Mouse (Mus musculus): Measurements from ENCODE around the gene Fzr1. TPM values are rescaled to one million over a fixed set of nuclear protein-coding genes. Genes with fewer than 3 reads are reported as not detected.

Gene Fzr1
- total RNA-seq, 2 experiments from 2014 or later = 27.8 to 29.4 TPM

DNA sequence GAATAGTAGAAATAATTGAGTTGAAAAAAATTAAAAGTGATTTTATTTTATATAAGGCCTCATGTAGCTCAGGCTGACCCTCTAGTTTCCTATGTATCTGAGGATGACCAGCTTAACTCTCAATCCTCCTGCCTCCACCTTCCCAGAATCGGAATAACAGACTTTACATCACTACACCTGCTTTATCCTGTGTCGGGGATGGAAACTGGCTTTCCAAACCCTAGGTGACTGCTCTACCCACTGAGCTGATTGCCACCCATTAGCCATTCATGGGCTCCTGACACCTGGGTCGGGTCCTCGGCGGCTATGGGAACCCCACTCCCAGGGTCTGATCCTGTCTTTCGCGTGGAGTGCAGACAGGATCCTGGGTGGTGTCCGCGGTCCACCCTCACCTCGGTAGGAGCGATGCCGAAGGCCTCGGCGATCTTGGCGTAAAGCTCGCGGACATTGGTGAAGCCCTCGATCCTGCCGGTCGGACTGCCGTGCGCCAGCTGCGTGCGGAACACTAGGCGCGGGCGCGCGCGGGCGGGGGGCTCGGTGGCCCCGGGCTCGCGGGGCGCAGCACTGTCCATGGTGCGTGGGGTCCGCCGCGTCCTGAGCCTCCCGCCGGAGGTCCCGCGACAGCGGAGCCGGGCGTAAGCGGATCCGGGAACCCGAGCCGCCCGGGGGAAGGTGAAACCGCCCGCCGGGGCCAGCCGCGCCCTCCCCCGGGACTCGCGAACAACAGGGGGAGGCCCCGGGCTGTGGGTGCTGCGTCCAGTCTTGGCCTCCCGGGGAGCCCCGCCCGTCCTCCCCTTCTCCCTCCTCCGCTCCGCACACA, 35.4 kb downstream of the Fzr1 start, which contains the start of gene Gipc3:
Gipc3 (minus strand) TSS at position 581 of the 820 bp plus-strand sequence.
- intact Hi-C loops (cut with DNase I) = no loop called here
- DNase-seq = peak in 1 of 2 experiments; percentile 49

DNA sequence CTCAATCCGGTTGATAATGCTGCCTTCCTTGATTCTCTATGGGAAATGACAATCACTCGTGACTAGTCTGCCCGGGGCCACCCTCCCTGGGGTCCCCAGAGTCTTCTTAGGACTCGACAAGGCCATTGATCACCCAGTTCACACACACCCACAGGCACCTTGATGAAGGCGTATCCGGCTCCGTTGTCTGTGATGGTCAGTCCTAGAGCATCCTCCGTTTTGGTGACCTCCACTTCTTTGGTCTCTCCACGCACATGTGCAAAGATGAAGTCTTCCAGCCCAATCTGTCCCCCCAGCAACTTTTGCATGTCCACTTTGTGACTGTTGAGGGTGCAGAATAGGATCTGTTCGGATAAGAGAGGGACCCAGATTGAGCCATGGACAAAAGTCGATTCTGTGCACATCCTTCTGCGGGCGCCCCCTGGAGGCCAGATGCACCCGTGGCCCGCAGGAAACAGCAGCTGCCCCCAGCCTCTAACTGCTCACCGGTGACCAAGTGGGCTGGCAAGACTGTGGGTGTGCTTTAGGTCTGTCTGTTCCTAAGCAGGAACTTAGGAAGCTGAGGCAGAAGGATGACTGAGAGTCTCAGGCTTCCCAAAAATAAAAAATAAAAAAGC, 36.9 kb downstream of the Fzr1 start:
- intact Hi-C loops (cut with DNase I) = loop anchor here (2.0 kb wide), 2 partner anchors 15 to 53 kb away; no protein-coding TSS in a partner anchor

DNA sequence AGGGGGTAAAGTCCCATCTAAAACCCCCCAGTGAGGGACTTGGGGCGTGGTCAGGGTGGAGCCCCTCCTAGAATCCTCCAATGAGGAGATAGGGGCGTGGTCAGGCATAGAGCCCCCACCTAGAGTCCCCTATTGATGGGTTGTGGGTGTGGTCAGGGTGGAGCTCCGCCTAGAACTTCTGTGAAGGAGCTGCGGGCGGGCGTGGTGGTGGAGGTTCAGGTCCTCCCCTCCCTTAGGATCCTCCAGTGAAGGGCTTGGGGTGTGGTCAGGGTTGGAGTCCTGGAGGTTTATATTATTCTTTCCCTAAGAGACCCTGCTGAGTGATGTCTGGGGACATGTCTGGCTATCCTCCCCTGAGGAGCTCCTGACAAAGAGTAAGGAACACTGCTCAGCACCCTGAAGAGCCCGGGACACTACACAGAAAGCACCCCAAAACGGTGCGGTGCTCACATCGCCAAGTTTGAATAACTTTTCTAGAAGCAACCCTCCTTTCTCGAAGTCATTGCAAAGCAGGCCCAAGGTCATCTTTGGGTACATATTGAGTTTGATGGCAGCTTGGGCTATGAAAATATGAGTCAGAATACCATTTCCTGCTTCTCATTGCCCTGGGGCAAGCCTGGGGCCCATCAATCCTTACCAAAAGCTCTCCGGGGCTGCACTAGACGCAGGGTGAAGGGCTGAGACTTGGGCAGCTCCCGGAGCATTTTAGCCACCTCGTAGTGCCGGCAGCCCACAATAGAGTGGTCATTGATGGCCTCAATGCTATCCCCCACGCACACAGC, 37.6 kb downstream of the Fzr1 start:
- intact Hi-C loops (cut with DNase I) = loop anchor here (2.0 kb wide), 2 partner anchors 14 to 52 kb away; no protein-coding TSS in a partner anchor
- DNase-seq = no peak

More for the DNA sequence above, 36.9 kb downstream of the Fzr1 start:
- peak; percentile 78 to 86 for DNase-seq

DNA sequence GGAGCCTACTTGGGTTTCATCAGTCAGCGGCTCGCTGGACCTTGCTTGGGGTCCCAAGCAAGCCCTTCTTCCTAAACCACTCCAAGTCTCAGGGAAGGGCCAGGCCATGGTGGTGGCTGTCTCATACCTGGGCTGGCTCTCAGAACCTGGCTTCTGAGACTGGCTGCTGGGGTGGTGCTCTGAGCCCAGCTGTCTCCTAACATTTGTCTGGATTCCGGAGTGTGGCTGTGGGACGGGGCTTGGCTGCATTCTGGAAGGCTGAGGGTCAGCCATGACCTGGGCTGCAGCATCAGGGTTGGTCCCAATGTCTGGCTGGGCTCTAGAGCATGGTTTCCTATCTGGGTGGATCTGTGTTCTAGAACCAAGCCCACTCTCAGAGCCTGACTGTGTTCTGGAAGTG, 41.8 kb downstream of the Fzr1 start:
- intact Hi-C loops (cut with DNase I) = no loop called here
- DNase-seq = no peak

DNA sequence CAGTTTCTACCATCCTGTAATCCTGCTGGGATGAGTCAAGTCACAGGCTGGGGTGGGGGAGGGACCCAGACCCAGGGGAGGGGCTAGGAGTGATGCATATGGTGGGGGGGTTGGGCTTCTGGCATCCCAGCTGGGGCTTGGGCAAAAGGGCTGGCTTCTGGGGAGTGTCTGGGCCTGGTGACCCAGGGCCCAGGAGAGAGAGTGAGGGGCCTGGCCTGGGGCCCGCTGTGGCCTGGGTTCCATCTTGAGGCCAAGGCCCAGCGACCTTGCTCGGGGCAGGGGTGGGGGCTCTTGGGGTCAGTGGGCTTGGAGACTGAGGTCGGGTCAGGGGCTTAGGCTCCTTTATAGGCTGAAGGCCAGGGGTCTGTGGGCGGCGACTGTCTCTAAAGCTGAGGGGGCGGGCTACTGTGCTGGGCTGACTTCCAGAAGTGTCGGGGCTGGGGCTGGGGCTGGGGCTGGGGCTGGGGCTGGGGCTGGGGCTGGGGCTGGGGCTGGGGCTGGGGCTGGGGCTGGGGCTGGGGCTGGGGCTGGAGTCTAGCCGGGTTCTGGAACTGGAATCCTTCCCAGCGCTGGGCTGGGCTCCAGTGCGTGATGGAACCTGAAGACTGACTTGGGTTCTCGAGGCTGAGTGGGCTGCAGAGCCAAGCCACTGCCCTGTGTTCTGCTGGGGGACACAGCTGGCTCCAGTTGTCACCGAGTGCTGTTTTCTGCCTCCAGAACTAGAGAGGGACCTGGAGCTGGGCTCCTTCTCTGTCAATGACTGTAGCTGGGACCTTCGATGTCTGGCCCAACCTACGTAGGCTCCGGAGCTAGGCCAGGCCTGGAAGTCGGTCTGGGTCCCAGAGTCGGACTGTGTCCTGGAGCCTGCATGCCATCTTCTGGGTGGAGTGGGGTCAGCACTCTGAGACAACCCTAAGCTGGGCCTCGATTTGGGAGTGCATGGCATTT, 42.6 kb downstream of the Fzr1 start:
- no peak for DNase-seq
- intact Hi-C loops (cut with DNase I) = no loop called here

DNA sequence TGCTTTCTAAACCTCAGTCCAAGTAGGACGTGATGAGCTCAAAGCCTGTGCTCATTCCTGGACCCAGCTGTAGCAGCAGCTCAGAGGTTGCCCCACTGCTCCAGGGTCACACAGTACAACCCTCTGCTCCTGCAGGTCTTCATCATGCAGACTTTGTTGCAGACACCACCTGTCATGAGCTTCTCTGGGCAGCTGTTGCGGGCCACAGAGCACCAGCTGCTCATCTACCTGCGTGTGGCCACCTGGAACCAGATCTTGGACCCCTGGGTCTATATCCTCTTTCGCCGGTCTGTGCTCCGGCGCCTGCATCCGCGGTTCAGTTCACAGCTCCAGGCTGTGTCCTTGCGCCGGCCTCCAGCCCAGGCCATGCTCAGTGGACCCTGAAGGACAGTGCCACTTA, 44.0 kb downstream of the Fzr1 start:
- intact Hi-C loops (cut with DNase I) = no loop called here
- no peak for DNase-seq

DNA sequence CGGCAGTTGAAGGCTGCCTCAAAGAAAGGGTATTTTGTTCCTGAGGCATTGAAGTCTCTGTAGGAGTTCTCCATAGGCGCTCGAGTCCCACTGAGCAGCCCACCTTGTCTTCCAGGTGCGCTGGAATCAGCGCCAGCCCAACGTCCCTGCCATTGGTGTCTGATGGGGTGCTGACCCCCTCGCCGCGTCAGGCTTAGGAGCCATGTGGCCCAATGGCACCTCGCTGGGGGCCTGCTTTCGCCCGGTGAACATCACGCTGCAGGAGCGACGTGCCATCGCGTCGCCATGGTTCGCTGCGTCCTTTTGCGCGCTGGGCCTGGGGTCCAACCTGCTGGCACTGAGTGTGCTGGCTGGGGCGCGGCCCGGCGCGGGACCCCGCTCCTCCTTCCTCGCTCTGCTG, 46.0 kb downstream of the Fzr1 start:
- intact Hi-C loops (cut with DNase I) = no loop called here
- DNase-seq = no peak

DNA sequence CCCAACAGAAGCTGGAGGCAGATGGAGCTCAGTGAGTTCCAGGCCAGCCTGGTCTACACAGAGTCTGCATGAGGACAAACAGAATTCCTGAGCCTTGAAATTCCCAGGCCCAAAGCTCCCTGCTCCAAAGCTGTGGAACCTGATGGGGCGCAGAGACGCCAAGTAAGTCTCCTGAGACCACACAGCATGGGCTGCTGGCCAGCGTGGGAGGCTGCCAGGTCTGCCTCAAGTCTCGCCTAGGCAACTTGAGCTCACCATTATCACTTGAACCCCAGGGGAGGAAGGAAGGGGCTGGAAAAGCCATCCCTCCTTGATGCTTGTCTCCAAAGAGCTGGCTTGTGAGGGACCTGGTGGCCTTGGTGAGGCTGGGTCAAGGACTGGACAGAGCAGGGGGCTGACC, 48.3 kb downstream of the Fzr1 start:
- peak; percentile 73 to 75 for DNase-seq
- intact Hi-C loops (cut with DNase I) = no loop called here

DNA sequence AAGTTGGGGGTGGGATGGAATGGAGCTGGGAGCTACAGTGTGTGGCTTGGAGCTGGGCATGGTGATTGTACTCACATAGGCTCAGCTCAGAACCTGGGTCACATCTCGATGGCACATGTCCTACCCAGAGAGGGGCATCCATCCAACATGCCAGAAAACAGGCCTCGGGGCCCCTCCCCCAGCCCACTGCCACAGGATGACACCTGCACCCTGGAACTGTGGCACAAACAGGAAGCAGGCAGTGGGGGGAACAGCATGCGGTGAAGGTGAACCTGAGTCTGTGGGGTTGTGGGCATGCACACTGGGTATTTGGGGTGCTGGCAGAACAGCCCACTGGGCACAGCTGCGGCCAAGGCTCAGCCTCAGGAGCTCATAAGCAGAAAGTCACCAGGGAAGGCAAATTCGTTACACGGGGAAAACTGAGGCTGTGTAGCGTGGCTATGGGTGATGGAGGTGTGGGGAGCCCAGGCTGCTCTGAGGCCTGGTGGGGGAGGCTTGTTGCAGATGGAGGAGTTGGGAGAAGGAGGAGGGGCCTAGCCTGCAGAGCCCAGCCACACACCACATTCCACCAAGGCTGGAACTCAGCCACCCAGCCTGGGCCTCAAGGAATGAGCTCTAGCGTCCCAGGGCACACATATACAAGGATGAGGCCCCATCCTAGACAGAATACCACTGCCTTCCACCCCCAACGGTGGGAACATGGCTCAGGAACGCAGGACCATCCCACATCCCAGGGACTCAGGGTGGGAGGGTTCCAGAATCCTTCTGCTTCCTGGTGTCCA, 48.9 kb downstream of the Fzr1 start:
- peak; percentile 13 to 37 for DNase-seq

DNA sequence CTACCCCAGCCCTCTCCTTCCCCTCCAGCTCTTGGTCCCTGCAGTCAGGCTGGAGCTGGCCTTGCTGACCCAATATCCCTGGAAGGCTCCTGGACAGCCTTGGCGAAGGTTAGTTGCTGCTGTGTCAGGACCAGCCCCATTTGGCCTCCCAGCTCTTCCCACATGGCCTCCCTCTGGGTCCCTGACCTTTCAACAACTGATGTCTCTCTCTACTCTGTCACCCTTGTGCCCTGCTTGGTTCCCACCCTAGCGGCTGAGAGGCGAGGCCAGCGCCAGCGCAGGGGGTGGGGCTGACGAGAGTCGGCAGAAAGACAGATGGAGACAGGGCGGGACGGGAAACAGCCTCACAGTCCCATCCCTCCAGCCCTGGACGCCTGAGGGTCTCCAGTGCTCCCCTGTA, 49.9 kb downstream of the Fzr1 start, which contains the start of gene Tbxa2r:
Tbxa2r (plus strand) TSS at position 346 of the 400 bp plus-strand sequence.
- intact Hi-C loops (cut with DNase I) = no loop called here
- DNase-seq = peak; percentile 62 to 71

More for the DNA sequence above, 48.9 kb downstream of the Fzr1 start:
- intact Hi-C loops (cut with DNase I) = no loop called here

DNA sequence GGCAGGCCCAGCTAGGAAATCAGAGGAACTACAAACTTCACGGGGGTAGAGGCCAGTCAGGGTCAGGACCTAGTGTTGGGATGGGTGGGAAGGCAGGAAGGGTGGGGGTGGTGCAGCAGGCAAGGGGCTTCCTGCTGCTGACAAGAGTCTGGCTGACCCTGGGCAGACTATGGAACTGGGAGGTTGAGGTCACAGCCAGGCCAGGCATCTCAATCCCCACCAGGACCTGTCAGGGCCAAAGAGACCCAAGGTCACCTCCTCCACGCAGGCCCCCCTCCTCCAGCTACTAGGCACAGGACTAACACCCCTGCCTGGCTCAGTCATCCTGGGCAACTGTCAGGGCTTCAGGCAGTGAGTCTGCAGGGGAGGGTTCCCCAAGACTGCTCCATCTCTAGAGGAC, 50.4 kb downstream of the Fzr1 start:
- intact Hi-C loops (cut with DNase I) = loop anchor here (2.0 kb wide), 1 partner anchor 13 kb away; no protein-coding TSS in a partner anchor

DNA sequence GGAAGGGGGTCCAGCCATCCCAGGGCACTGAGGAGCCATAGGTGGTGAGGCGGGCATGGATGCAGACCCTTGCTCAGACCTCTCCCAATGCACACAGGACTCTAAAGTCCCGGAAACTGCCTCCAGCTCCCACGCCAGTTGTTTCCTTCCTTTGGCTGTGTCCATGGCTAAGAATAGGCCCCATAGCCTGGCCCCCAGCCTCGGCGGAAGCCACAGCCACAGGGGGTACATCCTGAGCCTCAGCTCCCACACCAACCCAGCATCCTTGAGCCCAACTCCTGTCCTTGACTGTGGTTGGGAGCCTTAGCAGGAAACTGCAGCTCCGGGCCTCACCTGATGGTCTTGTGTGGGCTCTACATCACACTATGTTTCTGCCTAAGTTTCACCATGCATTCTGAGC, 51.5 kb downstream of the Fzr1 start:
- intact Hi-C loops (cut with DNase I) = loop anchor here (2.0 kb wide), 1 partner anchor 14 kb away; no protein-coding TSS in a partner anchor
- DNase-seq = peak; percentile 49 to 60

More for the DNA sequence above, 50.4 kb downstream of the Fzr1 start:
- DNase-seq = peak in 1 of 2 experiments; percentile 35

DNA sequence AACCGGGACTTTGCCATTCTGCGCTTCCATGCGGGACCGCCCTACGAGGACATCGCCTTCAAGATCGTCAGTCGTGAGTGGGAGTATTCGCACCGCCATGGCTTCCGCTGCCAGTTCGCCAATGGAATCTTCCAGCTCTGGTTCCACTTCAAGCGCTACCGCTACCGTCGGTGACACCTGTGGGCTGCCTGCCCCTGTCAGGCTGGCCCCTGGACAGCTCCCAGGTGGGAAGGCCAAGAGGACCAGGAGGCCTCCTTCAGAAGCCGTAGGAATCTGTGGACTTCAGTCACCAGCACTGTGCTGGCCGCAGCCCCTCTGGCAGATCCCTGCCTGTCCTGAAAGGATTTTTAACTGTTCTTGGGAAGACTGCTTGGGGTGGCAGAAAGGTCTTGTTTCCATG, 52.5 kb downstream of the Fzr1 start:
- no peak for DNase-seq
- intact Hi-C loops (cut with DNase I) = loop anchor here (2.0 kb wide), 1 partner anchor 15 kb away; no protein-coding TSS in a partner anchor

DNA sequence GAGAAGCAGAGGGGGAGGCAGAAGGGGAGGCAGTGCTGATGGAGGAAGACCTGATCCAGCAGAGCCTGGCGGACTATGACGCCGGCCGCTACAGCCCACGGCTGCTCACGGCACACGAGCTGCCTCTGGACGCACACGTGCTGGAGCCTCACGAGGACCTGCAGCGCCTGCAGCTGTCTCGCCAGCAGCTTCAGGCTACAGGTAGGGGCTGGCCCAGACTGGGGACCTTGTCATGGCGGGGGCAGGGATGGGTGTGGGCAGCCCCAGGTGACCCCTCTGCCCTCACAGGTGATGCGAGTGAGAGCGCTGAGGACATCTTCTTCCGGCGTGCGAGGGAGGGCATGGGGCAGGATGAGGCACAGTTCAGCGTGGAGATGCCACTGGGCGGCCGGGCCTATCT, 53.1 kb downstream of the Fzr1 start:
- no peak for DNase-seq
- intact Hi-C loops (cut with DNase I) = no loop called here

DNA sequence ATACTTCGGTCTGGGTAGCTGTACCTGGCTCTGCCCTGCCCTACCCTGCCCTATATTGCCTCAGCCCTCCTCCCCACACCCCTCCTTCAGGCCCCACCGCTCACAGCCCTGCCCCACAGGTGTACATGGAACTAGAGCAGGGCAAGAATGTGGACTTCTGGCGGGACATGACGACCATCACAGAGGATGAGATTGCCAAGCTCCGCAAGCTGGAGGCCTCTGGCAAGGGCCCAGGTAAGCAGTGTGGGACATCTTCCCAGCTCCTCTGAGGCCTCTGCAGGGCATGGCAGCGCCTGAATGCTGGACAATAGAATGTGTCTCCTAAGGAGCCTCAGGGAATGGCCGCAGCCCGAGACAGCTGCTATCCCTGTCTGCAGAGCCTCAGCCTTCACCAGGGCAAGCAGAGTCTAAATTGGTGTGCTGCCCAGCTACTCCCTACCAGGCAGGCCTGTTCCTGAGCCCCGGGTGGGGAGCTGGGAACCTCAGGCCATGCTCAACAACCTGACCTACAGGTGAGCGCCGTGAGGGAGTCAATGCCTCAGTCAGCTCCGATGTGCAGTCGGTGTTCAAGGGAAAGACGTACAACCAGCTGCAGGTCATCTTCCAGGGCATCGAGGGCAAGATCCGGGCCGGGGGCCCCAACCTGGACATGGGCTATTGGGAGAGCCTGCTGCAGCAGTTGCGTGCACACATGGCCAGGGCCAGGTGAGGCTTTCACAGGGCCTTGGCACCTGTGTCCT, 54.4 kb downstream of the Fzr1 start:
- DNase-seq = no peak
- intact Hi-C loops (cut with DNase I) = no loop called here

DNA sequence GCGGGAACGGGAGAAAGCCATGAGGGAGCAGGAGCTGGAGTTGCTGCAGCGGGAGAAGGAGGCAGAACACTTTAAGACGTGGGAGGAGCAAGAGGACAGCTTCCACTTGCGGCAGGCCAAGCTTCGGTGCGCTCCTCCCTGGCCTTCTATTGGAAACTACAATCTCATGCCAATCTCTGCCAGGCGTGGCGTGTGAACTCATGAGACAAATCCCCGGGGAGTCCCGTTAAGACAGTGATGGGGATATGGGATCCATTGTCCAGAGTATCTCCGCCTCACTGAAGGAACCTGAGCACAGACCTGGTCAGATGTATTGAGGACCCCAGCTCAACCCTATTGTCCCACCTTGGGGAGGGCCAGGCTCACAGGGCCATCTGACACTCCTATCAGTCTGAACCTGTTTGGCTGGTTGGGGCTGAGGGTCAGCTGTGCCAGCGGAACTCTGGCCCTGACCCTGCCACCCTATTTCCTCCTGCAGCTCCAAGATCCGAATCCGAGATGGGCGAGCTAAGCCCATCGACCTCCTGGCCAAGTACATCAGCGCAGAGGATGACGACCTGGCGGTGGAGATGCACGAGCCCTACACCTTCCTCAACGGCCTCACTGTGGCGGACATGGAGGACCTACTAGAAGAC, 55.1 kb downstream of the Fzr1 start:
- intact Hi-C loops (cut with DNase I) = no loop called here
- DNase-seq = no peak

DNA sequence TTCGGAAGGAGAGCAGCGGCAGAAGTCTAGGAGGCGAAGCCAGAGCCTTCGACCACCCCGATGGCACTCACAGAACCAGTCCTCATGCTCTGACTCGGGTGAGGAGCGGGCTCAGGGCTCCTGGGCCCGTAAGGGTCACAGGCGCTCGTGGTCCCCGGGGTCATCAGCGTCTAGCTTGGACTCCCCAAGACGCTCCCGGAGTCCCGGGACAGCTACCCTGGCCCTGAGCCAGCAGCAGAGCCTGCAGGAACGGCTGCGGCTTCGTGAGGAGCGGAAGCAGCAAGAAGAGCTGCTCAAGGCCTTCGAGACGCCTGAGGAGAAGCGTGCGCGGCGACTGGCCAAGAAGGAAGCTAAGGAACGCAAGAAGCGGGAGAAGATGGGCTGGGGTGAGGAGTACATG, 55.9 kb downstream of the Fzr1 start:
- no peak for DNase-seq
- intact Hi-C loops (cut with DNase I) = no loop called here

DNA sequence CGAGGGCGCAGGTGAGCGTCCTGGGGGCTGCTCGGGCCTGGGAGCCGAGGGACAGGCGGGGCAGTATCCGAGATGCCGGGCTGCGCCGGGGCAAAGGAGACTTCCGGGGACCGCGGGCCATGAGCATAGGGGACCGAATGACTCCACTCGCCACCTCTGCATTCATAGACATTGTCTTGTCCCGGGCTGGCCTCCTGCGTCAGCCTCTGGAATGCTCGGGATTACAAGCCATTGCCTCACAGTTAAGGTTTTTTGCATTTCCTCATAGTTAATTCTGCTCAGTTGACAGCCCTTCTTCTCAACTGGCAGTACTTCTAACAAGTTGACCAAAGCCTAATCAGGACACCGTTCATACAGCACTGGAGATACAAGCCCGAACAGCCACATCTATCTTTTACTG, 56.9 kb downstream of the Fzr1 start:
- no peak for DNase-seq
- intact Hi-C loops (cut with DNase I) = no loop called here
